Mouse (Mus musculus): Measurements from ENCODE around the gene Pnliprp1. TPM values are rescaled to one million over a fixed set of nuclear protein-coding genes. Genes with fewer than 3 reads are reported as not detected.

Pnliprp1 gene
- total RNA-seq, 2 experiments from 2014 or later = not detected

DNA sequence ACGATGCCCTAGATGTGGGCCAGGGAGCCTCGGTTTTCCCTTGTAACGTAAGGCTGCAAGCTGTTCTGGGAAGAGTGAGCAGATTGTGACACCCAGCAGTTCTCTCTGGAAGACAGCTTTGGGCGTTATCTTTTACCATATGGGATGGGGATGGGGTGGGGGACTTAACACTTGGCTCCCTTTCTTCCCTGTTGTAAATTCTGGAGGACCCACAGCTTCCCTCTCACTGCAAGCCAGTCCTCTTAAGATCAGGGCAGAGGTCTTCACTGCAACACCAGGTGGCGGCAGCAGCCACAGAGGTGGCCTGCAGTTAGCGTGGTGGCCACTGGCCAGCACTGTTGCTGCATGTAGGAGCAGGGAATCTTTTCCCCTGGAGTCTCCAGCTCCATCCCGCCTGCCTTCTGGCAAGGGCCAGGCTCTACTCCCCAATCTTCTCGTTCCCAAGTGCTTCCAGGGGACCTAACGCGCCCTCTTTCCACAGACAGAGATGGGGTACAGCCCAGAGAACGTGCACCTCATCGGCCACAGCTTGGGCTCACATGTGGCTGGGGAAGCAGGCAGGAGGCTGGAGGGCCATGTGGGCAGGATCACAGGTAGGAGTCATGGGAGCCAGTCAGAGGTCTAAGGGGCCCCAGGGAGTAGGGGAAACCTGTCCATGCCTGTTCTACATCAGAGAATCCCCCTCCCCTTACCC lies 34.3 kb downstream of the Pnliprp1 start:
- no peak for ATAC-seq (replicated peaks; ENCODE audit: low FRiP score, poor library complexity, severe bottlenecking)

DNA sequence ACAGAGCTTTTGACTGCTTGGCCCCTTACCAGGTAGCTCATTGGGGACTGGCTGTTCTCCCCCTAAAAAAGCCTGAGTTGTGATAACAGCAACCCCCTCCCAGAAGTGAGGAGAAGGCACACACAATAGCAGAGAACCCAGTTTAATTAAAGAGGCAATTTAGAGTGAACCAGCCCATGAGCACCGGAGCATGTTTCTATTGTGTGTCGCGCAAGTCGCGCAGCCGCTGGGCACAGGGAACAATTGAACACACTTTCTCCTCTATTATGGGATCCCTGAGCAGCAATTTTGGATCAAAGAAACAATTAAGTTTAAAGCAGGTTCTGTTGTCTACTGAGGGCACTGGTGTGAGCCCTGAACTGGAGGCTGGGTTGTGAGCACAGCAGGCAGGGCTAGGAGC lies 38.6 kb downstream of the Pnliprp1 start:
- ATAC-seq (replicated peaks; ENCODE audit: low FRiP score, poor library complexity, severe bottlenecking) = no peak

DNA sequence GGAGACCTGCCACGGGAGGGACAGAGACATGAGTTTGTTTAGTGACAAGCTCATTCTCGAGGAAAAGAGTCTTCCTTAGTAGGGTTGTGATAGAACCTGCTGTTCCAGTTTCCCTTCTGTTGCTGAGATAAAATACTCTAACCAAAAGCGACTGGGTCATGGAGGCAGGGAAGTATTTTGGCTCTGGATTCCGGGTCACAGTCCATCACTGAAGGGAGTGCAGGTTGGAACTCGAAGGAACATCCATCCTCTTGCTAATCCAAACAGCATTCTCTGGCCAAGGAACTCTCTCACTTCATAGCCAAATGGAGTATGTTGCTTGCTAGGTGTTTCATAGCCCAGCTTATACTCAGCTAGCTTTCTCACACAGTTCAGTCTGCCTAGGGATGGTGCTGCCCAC lies 47.8 kb downstream of the Pnliprp1 start:
- no peak for ATAC-seq (replicated peaks; ENCODE audit: low FRiP score, poor library complexity, severe bottlenecking)

DNA sequence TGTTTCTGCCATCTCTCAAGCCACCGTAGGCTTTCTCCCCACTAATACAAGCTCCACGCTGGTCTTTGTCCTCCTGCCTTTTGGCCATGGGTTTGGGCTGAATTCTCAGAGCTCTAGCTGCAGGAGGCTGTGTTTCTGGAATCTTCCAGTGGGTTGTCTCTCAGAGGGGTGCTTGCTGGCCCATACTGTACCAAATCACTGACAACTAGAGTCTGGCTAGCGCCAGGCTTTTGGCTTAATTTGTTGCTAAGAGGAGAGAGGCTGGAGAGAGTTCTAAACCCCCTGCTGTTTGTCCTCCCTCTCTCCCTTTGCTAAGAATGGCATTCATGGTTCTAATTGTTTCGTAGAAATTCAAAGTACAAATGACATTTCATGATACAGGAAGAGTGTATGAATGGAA lies 52.9 kb downstream of the Pnliprp1 start:
- no peak for ATAC-seq (replicated peaks; ENCODE audit: low FRiP score, poor library complexity, severe bottlenecking)

DNA sequence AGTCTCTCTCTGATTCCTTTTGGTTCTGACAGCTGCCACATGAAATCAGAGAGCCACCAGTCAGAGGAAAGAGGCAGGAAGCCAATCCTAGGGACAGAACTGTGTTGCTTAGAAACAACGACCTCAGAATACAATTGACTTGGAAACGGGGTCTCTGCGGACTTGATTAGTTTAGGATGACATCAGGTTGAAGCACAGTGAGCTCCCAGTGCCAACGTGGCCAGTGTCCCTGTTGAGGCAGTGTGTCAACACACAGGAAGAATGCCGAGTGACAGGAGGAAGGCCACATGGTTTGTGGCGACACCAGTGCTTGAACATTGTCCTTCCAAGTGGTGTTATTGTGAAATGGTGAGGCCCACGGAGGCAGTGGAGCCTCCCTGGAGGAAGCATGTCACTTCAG lies 55.3 kb downstream of the Pnliprp1 start:
- ATAC-seq (replicated peaks; ENCODE audit: low FRiP score, poor library complexity, severe bottlenecking) = no peak

DNA sequence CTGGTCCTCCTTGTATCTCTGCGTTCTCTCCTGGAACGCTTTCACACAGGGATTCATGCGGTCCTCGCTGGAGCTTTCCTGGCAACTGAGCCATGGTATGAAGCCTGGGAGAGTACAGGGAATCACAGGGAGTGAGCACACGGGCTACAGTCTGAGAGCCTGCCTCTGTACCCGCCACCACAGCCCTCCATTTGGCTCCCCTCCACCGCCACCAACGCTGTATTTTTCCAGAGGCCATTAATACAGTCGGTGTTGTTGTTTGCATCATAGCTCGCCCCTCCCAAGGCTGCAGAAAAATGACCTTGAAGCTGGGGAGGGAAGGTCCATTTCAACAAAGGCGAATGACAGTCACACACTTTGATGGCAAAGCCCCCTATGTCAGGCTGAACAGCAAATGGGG lies 60.5 kb downstream of the Pnliprp1 start:
- no peak for ATAC-seq (replicated peaks; ENCODE audit: low FRiP score, poor library complexity, severe bottlenecking)

Other genes starting within 250 kb of the Pnliprp1 start
- gene Ccdc172, start 216.9 kb upstream of the Pnliprp1 start, total RNA-seq (2015; ENCODE audit: low replicate concordance) = not detected in 2 replicates
- gene Ccdc172, start 216.9 kb upstream of the Pnliprp1 start, total RNA-seq (2017; ENCODE audit: low replicate concordance) = not detected in 2 replicates
- gene Pnlip, start 76.4 kb upstream of the Pnliprp1 start, total RNA-seq (2015; ENCODE audit: low replicate concordance) = not detected in 2 replicates
- gene Pnlip, start 76.4 kb upstream of the Pnliprp1 start, total RNA-seq (2017; ENCODE audit: low replicate concordance) = not detected in 2 replicates
- gene Pnliprp2, start 30.8 kb downstream of the Pnliprp1 start, total RNA-seq (2015; ENCODE audit: low replicate concordance) = not detected in 2 replicates
- not detected in 2 replicates for gene Pnliprp2, start 30.8 kb downstream of the Pnliprp1 start, total RNA-seq (2017; ENCODE audit: low replicate concordance)
- not detected in 2 replicates for gene 1700019N19Rik, start 65.6 kb downstream of the Pnliprp1 start, total RNA-seq (2015; ENCODE audit: low replicate concordance)
- not detected in 2 replicates for gene 1700019N19Rik, start 65.6 kb downstream of the Pnliprp1 start, total RNA-seq (2017; ENCODE audit: low replicate concordance)
- not detected in 2 replicates for gene Eno4, start 214.5 kb downstream of the Pnliprp1 start, total RNA-seq (2015; ENCODE audit: low replicate concordance)
- gene Eno4, start 214.5 kb downstream of the Pnliprp1 start, total RNA-seq (2017; ENCODE audit: low replicate concordance) = not detected in 2 replicates
- not detected in 2 replicates for gene Hspa12a, start 214.8 kb downstream of the Pnliprp1 start, total RNA-seq (2015; ENCODE audit: low replicate concordance)
- gene Hspa12a, start 214.8 kb downstream of the Pnliprp1 start, total RNA-seq (2017; ENCODE audit: low replicate concordance) = not detected in 2 replicates